Mouse (Mus musculus): Measurements from ENCODE around the gene 2900026A02Rik.

- TF ChIP-seq CTCF (IDR thresholded peaks at IDR 0.05) (no peak), POLR2A (IDR thresholded peaks at IDR 0.05; ENCODE audit: insufficient read depth, low read depth, low read length) (no peak)
Measured at GRCm38 (mm10) chr5:113149052-113149451, 72.0 kb downstream of the 2900026A02Rik start.

Measured in heart, adult 2 months (tissue).